Mouse (Mus musculus): Measurements from ENCODE around the gene Mctp1. TPM values are rescaled to one million over a fixed set of nuclear protein-coding genes. Genes with fewer than 3 reads are reported as not detected.

Gene Mctp1
- polyA plus RNA-seq, 1 experiment from 2014 or later: 0.70 TPM

- no peak overlapping the region for H3K27ac ChIP-seq
- no peak overlapping the region for H3K9ac ChIP-seq
- no peaks in the 10 kb centered on the region for H3K4me1 ChIP-seq
- 0 out of 2 replicates have a peak, but pooled peaks have one; percentile 35 for ATAC-seq (ENCODE audit: insufficient number of reproducible peaks, insufficient read depth, low FRiP score, low TSS enrichment)
- WGBS: 36% methylated on average over 3 of the region's 3 CpGs
- no peaks in the 10 kb centered on the region for H3K9me3 ChIP-seq
- H3K4me2 ChIP-seq (replicated peaks): no peak overlapping the region
- H3K27me3 ChIP-seq: no peaks in the 10 kb centered on the region
- no peaks in the 10 kb centered on the region for H3K36me3 ChIP-seq
- no peak overlapping the region for H3K4me3 ChIP-seq
These were observed 417.9 kb downstream of the Mctp1 start for GRCm38 (mm10) chr13:76802051-76802728.

GRCm38 (mm10) chr13:76802926-76803325 is 418.6 kb downstream of the Mctp1 start:
- H3K27ac ChIP-seq: no peak overlapping the region
- WGBS: 86% methylated on average over 9 of the region's 9 CpGs

GRCm38 (mm10) chr13:76803799-76804198 is 419.5 kb downstream of the Mctp1 start:
- no peak for ATAC-seq (ENCODE audit: insufficient number of reproducible peaks, insufficient read depth, low FRiP score, low TSS enrichment)
- Histone ChIP-seq H3K9me3 (no peaks in the 10 kb centered on the region), H3K4me3 (no peak overlapping the region), H3K27ac (no peak overlapping the region), H3K4me1 (no peaks in the 10 kb centered on the region), H3K9ac (no peak overlapping the region), H3K27me3 (no peaks in the 10 kb centered on the region), H3K4me2 (replicated peaks) (no peak overlapping the region), H3K36me3 (no peaks in the 10 kb centered on the region)
- 73% methylated on average over 6 of the region's 6 CpGs for WGBS

More at GRCm38 (mm10) chr13:76802926-76803325, 418.6 kb downstream of the Mctp1 start:
- no peak overlapping the region for H3K4me3 ChIP-seq
- no peaks in the 10 kb centered on the region for H3K36me3 ChIP-seq
- H3K4me2 ChIP-seq (replicated peaks): no peak overlapping the region
- no peak overlapping the region for H3K9ac ChIP-seq
- no peaks in the 10 kb centered on the region for H3K27me3 ChIP-seq
- no peak for ATAC-seq (ENCODE audit: insufficient number of reproducible peaks, insufficient read depth, low FRiP score, low TSS enrichment)
- no peaks in the 10 kb centered on the region for H3K9me3 ChIP-seq
- no peaks in the 10 kb centered on the region for H3K4me1 ChIP-seq

GRCm38 (mm10) chr13:76808871-76809390 is 424.6 kb downstream of the Mctp1 start:
- ATAC-seq (ENCODE audit: insufficient number of reproducible peaks, insufficient read depth, low FRiP score, low TSS enrichment): no peak

GRCm38 (mm10) chr13:76809802-76810201 is 425.5 kb downstream of the Mctp1 start:
- Histone ChIP-seq H3K9ac (no peak overlapping the region), H3K4me1 (peaks cover 9% of the 10 kb centered on the region), H3K27me3 (no peaks in the 10 kb centered on the region), H3K4me2 (replicated peaks) (no peak overlapping the region), H3K27ac (no peak overlapping the region), H3K9me3 (no peaks in the 10 kb centered on the region), H3K4me3 (no peak overlapping the region), H3K36me3 (no peaks in the 10 kb centered on the region)
- WGBS: 7% methylated on average over 2 of the region's 2 CpGs
- ATAC-seq (ENCODE audit: insufficient number of reproducible peaks, insufficient read depth, low FRiP score, low TSS enrichment): 0 out of 2 replicates have a peak, but pooled peaks have one; percentile 41

More at GRCm38 (mm10) chr13:76808871-76809390, 424.6 kb downstream of the Mctp1 start:
- Histone ChIP-seq H3K27me3 (no peaks in the 10 kb centered on the region), H3K9me3 (no peaks in the 10 kb centered on the region), H3K27ac (no peak overlapping the region), H3K36me3 (no peaks in the 10 kb centered on the region), H3K4me2 (replicated peaks) (no peak overlapping the region), H3K4me3 (no peak overlapping the region), H3K4me1 (peaks cover 9% of the 10 kb centered on the region), H3K9ac (no peak overlapping the region)
- 57% methylated on average over 1 of the region's 1 CpGs for WGBS

- Histone ChIP-seq H3K4me2 (replicated peaks) (no peak overlapping the region), H3K9me3 (no peaks in the 10 kb centered on the region), H3K4me1 (peaks cover 9% of the 10 kb centered on the region), H3K36me3 (no peaks in the 10 kb centered on the region), H3K27me3 (no peaks in the 10 kb centered on the region), H3K4me3 (no peak overlapping the region), H3K9ac (no peak overlapping the region), H3K27ac (no peak overlapping the region)
- WGBS: 1% methylated on average over 7 of the region's 7 CpGs
- ATAC-seq (ENCODE audit: insufficient number of reproducible peaks, insufficient read depth, low FRiP score, low TSS enrichment): peak; percentile 81; the same call in 1 of the 2 replicates
These were observed 426.2 kb downstream of the Mctp1 start for GRCm38 (mm10) chr13:76810496-76810939.

- no peak overlapping the region for H3K9ac ChIP-seq
- WGBS: 47% methylated on average over 3 of the region's 3 CpGs
- no peak overlapping the region for H3K4me2 ChIP-seq (replicated peaks)
- H3K4me3 ChIP-seq: no peak overlapping the region
- no peaks in the 10 kb centered on the region for H3K36me3 ChIP-seq
- H3K4me1 ChIP-seq: peaks cover 6% of the 10 kb centered on the region; the same call in 1 of the 2 replicates
- no peak overlapping the region for H3K27ac ChIP-seq
- no peak for ATAC-seq (ENCODE audit: insufficient number of reproducible peaks, insufficient read depth, low FRiP score, low TSS enrichment)
- no peaks in the 10 kb centered on the region for H3K27me3 ChIP-seq
- no peaks in the 10 kb centered on the region for H3K9me3 ChIP-seq
These were observed 438.7 kb downstream of the Mctp1 start for GRCm38 (mm10) chr13:76823083-76823482.

- no peak for ATAC-seq (ENCODE audit: insufficient number of reproducible peaks, insufficient read depth, low FRiP score, low TSS enrichment)
- H3K4me1 ChIP-seq: peaks cover 6% of the 10 kb centered on the region; the same call in 1 of the 2 replicates
- no peak overlapping the region for H3K27ac ChIP-seq
- no peak overlapping the region for H3K9ac ChIP-seq
- H3K27me3 ChIP-seq: no peaks in the 10 kb centered on the region
- WGBS: 37% methylated on average over 10 of the region's 10 CpGs
- no peak overlapping the region for H3K4me2 ChIP-seq (replicated peaks)
- no peaks in the 10 kb centered on the region for H3K36me3 ChIP-seq
- no peak overlapping the region for H3K4me3 ChIP-seq
- H3K9me3 ChIP-seq: no peaks in the 10 kb centered on the region
These were observed 440.8 kb downstream of the Mctp1 start for GRCm38 (mm10) chr13:76824932-76825694.

- ATAC-seq (ENCODE audit: insufficient number of reproducible peaks, insufficient read depth, low FRiP score, low TSS enrichment): no peak
- Histone ChIP-seq H3K4me3 (no peak overlapping the region), H3K27ac (no peak overlapping the region), H3K4me1 (peaks cover 6% of the 10 kb centered on the region; the same call in 1 of the 2 replicates), H3K9me3 (no peaks in the 10 kb centered on the region), H3K4me2 (replicated peaks) (no peak overlapping the region), H3K36me3 (no peaks in the 10 kb centered on the region), H3K27me3 (no peaks in the 10 kb centered on the region), H3K9ac (no peak overlapping the region)
- WGBS: 82% methylated on average over 3 of the region's 3 CpGs
These were observed 443.4 kb downstream of the Mctp1 start for GRCm38 (mm10) chr13:76827738-76828137.

GRCm38 (mm10) chr13:76838031-76838430 is 453.7 kb downstream of the Mctp1 start:
- H3K4me2 ChIP-seq (replicated peaks): no peak overlapping the region
- H3K36me3 ChIP-seq: no peaks in the 10 kb centered on the region
- no peaks in the 10 kb centered on the region for H3K9me3 ChIP-seq
- 65% methylated on average over 3 of the region's 3 CpGs for WGBS
- no peaks in the 10 kb centered on the region for H3K27me3 ChIP-seq
- no peaks in the 10 kb centered on the region for H3K4me1 ChIP-seq
- H3K9ac ChIP-seq: no peak overlapping the region
- H3K4me3 ChIP-seq: no peak overlapping the region
- no peak overlapping the region for H3K27ac ChIP-seq
- ATAC-seq (ENCODE audit: insufficient number of reproducible peaks, insufficient read depth, low FRiP score, low TSS enrichment): no peak

GRCm38 (mm10) chr13:76840712-76841111 is 456.4 kb downstream of the Mctp1 start:
- Histone ChIP-seq H3K9me3 (no peaks in the 10 kb centered on the region), H3K4me1 (no peaks in the 10 kb centered on the region), H3K27me3 (no peaks in the 10 kb centered on the region), H3K9ac (no peak overlapping the region), H3K4me2 (replicated peaks) (no peak overlapping the region), H3K36me3 (no peaks in the 10 kb centered on the region), H3K27ac (no peak overlapping the region), H3K4me3 (no peak overlapping the region)
- WGBS: 73% methylated on average over 5 of the region's 5 CpGs
- no peak for ATAC-seq (ENCODE audit: insufficient number of reproducible peaks, insufficient read depth, low FRiP score, low TSS enrichment)

Data from embryonic facial prominence, embryonic 12.5 days (tissue).